8 mouse cellular contexts compared by ENCODE assay signal in genomic region chr7:140946980-140947379, GRCm38 (mm10). TPM values are rescaled to one million over a fixed set of nuclear protein-coding genes. Genes with fewer than 3 reads are reported as not detected.
DNase-seq lines count a peak whose midpoint lies in the region; ATAC-seq and TF ChIP-seq lines count a peak whose summit lies in the region.

No protein-coding gene starts in this region.

- no peak for TF ChIP-seq POLR2A in kidney, adult 2 months (IDR thresholded peaks at IDR 0.05; ENCODE audit: low read depth, low read length)
- no peak for TF ChIP-seq POLR2A in bone marrow, adult 2 months (IDR thresholded peaks at IDR 0.05; ENCODE audit: borderline replicate concordance, control insufficient read depth, low read depth, low read length)

- no peaks in the 10 kb centered on the region; the same call in 1 of the 2 replicates for H3K4me1 ChIP-seq in kidney, adult 2 months (ENCODE audit: control insufficient read depth, insufficient read depth, low read length)
- H3K4me1 ChIP-seq in bone marrow, adult 2 months (ENCODE audit: control insufficient read depth, insufficient read depth, low read length) = peaks cover 5% of the 10 kb centered on the region; the same call in 1 of the 2 replicates
- H3K4me1 ChIP-seq in intestine, postnatal 0 days (replicated peaks; ENCODE audit: control insufficient read depth, insufficient read depth, low read length) = peaks cover 10% of the 10 kb centered on the region; the same call in 1 of the 2 replicates
- peaks cover 32% of the 10 kb centered on the region for H3K4me1 ChIP-seq in midbrain, embryonic 10.5 days

- H3K36me3 ChIP-seq in kidney, adult 2 months (ENCODE audit: control insufficient read depth, insufficient read depth, low read length) = no peaks in the 10 kb centered on the region
- peaks cover 53% of the 10 kb centered on the region for H3K36me3 ChIP-seq in intestine, postnatal 0 days (ENCODE audit: control insufficient read depth, insufficient read depth)
- peaks cover 45% of the 10 kb centered on the region for H3K36me3 ChIP-seq in midbrain, embryonic 10.5 days

- no peak for TF ChIP-seq CTCF in kidney, adult 2 months (conservative IDR thresholded peaks at IDR 0.05; ENCODE audit: insufficient read depth, insufficient read length, low read depth, low read length)
- no peak for TF ChIP-seq CTCF in bone marrow, adult 2 months (IDR thresholded peaks at IDR 0.05; ENCODE audit: control insufficient read depth, insufficient read depth, low read length)
- no peak for TF ChIP-seq CTCF in intestine, postnatal 0 days (IDR thresholded peaks at IDR 0.05; ENCODE audit: low read depth)

- no peaks in the 10 kb centered on the region for H3K27me3 ChIP-seq in kidney, adult 2 months (replicated peaks; ENCODE audit: control insufficient read depth, insufficient read depth, low read length)
- no peaks in the 10 kb centered on the region for H3K27me3 ChIP-seq in intestine, postnatal 0 days (replicated peaks; ENCODE audit: control insufficient read depth, insufficient read depth, low read length)
- H3K27me3 ChIP-seq in midbrain, embryonic 10.5 days (ENCODE audit: low read depth, poor library complexity, severe bottlenecking) = no peaks in the 10 kb centered on the region

- H3K9me3 ChIP-seq in intestine, postnatal 0 days (ENCODE audit: control insufficient read depth) = no peaks in the 10 kb centered on the region
- no peaks in the 10 kb centered on the region for H3K9me3 ChIP-seq in midbrain, embryonic 10.5 days (replicated peaks)

- ATAC-seq in intestine, postnatal 0 days = peak; percentile 15; the same call in 1 of the 2 replicates

- WGBS in kidney, adult 2 months = 68% methylated on average over 7 of the region's 7 CpGs
- 14% methylated on average over 7 of the region's 7 CpGs for WGBS in bone marrow, adult 2 months
- 49% methylated on average over 7 of the region's 7 CpGs for WGBS in intestine, postnatal 0 days
- 73% methylated on average over 7 of the region's 7 CpGs for WGBS in midbrain, embryonic 10.5 days

- no peak overlapping the region for H3K4me3 ChIP-seq in kidney, adult 2 months (ENCODE audit: insufficient read depth, low read depth, low read length)
- H3K4me3 ChIP-seq in bone marrow, adult 2 months (replicated peaks; ENCODE audit: control insufficient read depth, low read depth, low read length) = no peak overlapping the region
- H3K4me3 ChIP-seq in intestine, postnatal 0 days (ENCODE audit: low read depth, low read length) = no peak overlapping the region
- no peak overlapping the region for H3K4me3 ChIP-seq in midbrain, embryonic 10.5 days

- no peak overlapping the region for H3K9ac ChIP-seq in intestine, postnatal 0 days (ENCODE audit: low read depth, low read length)

- H3K4me2 ChIP-seq in intestine, postnatal 0 days (replicated peaks; ENCODE audit: low read depth) = no peak overlapping the region

- H3K27ac ChIP-seq in kidney, adult 2 months (ENCODE audit: insufficient read depth, low read depth, low read length) = peak overlapping the region; percentile 4
- H3K27ac ChIP-seq in bone marrow, adult 2 months (ENCODE audit: control insufficient read depth, insufficient read depth, low read depth, low read length, poor library complexity) = peak overlapping the region; percentile 3; the same call in 1 of the 2 replicates
- no peak overlapping the region for H3K27ac ChIP-seq in intestine, postnatal 0 days (ENCODE audit: low read depth, low read length)
- no peak overlapping the region for H3K27ac ChIP-seq in midbrain, embryonic 10.5 days (replicated peaks)

- DNase-seq in kidney, adult 2 months = no peak
- no peak for DNase-seq in kidney, postnatal 4 days
- DNase-seq in naive thymus-derived CD4-positive, alpha-beta T cell, adult 2 months (ENCODE audit: low read depth) = peak; percentile 77
- DNase-seq in thymus, postnatal 25 days = no peak
- DNase-seq in midbrain, embryonic 10.5 days (ENCODE audit: low spot score) = no peak
- no peak for DNase-seq in cerebellum, postnatal 14 days

RNA-seq across cellular contexts. Expression of gene Ifitm5, which starts 3.1 kb away (rescaled TPM):
- polyA plus RNA-seq in kidney, adult 2 months (2012; rRNA removed) = 0.87 and 1.4 TPM in 2 replicates
- polyA plus RNA-seq in bone marrow, adult 2 months (2011; ENCODE audit: insufficient read depth, insufficient read length, low replicate concordance, missing spikeins) = 1.7 TPM in 1 of 2 replicates, not detected in the other
- polyA plus RNA-seq in intestine, postnatal 0 days (2015; fragmentation: Nextera tagmentation; extraction: Ambion mirVana) = 0.34 and 0.75 TPM in 2 replicates
- 1.2 and 1.3 TPM in 2 replicates for polyA plus RNA-seq in midbrain, embryonic 10.5 days (2016; fragmentation: Nextera tagmentation; extraction: Ambion mirVana)

RNA-seq across cellular contexts. Expression of gene Pgghg, which starts 5.8 kb away (rescaled TPM):
- 58.0 and 71.2 TPM in 2 replicates for polyA plus RNA-seq in kidney, adult 2 months (2012; rRNA removed)
- polyA plus RNA-seq in bone marrow, adult 2 months (2011; ENCODE audit: insufficient read depth, insufficient read length, low replicate concordance, missing spikeins) = 6.9 and 13.3 TPM in 2 replicates
- polyA plus RNA-seq in intestine, postnatal 0 days (2015; fragmentation: Nextera tagmentation; extraction: Ambion mirVana) = 18.9 and 19.4 TPM in 2 replicates
- polyA plus RNA-seq in midbrain, embryonic 10.5 days (2016; fragmentation: Nextera tagmentation; extraction: Ambion mirVana) = 15.4 and 17.1 TPM in 2 replicates

RNA-seq across cellular contexts. Expression of gene Gm45717, which starts 8.8 kb away (rescaled TPM):
- 0.27 TPM in 1 of 2 replicates, not detected in the other for polyA plus RNA-seq in kidney, adult 2 months (2012; rRNA removed)
- polyA plus RNA-seq in bone marrow, adult 2 months (2011; ENCODE audit: insufficient read depth, insufficient read length, low replicate concordance, missing spikeins) = not detected in 2 replicates
- polyA plus RNA-seq in intestine, postnatal 0 days (2015; fragmentation: Nextera tagmentation; extraction: Ambion mirVana) = 0.38 TPM in 1 of 2 replicates, not detected in the other
- 0.42 TPM in 1 of 2 replicates, not detected in the other for polyA plus RNA-seq in midbrain, embryonic 10.5 days (2016; fragmentation: Nextera tagmentation; extraction: Ambion mirVana)

RNA-seq across cellular contexts. Expression of gene Ifitm2, which starts 8.8 kb away (rescaled TPM):
- 642 and 737 TPM in 2 replicates for polyA plus RNA-seq in kidney, adult 2 months (2012; rRNA removed)
- polyA plus RNA-seq in bone marrow, adult 2 months (2011; ENCODE audit: insufficient read depth, insufficient read length, low replicate concordance, missing spikeins) = 71.7 and 147 TPM in 2 replicates
- polyA plus RNA-seq in intestine, postnatal 0 days (2015; fragmentation: Nextera tagmentation; extraction: Ambion mirVana) = 686 and 738 TPM in 2 replicates
- polyA plus RNA-seq in midbrain, embryonic 10.5 days (2016; fragmentation: Nextera tagmentation; extraction: Ambion mirVana) = 305 and 352 TPM in 2 replicates

RNA-seq across cellular contexts. Expression of gene Ifitm1, which starts 20.0 kb away (rescaled TPM):
- polyA plus RNA-seq in kidney, adult 2 months (2012; rRNA removed) = 125 and 135 TPM in 2 replicates
- 32.8 and 82.9 TPM in 2 replicates for polyA plus RNA-seq in bone marrow, adult 2 months (2011; ENCODE audit: insufficient read depth, insufficient read length, low replicate concordance, missing spikeins)
- polyA plus RNA-seq in intestine, postnatal 0 days (2015; fragmentation: Nextera tagmentation; extraction: Ambion mirVana) = 122 and 133 TPM in 2 replicates
- polyA plus RNA-seq in midbrain, embryonic 10.5 days (2016; fragmentation: Nextera tagmentation; extraction: Ambion mirVana) = 6.3 and 8.4 TPM in 2 replicates

Comparison
In these comparisons a context has a peak if more than half of its experiments do, and no peak if none do; other contexts are left out.
1. H3K27ac ChIP-seq: peak in kidney, adult 2 months (single experiment) and bone marrow, adult 2 months (single experiment); none in intestine, postnatal 0 days (single experiment) and midbrain, embryonic 10.5 days (single experiment).